Mouse (Mus musculus): ENCODE results near the gene Zfp423.

GRCm38 (mm10) chr8:87753636-87754035 is 205.8 kb downstream of the Zfp423 start:
- TF ChIP-seq CTCF (IDR thresholded peaks at IDR 0.05; ENCODE audit: borderline replicate concordance, insufficient read depth, low read length) = no peak
- TF ChIP-seq POLR2A (IDR thresholded peaks at IDR 0.05; ENCODE audit: low read depth, low read length) = no peak
